Mouse (Mus musculus): ENCODE measurements around the gene 1700025G04Rik. TPM values are rescaled to one million over a fixed set of nuclear protein-coding genes. Genes with fewer than 3 reads are reported as not detected.
A peak's percentile ranks its signal among the peaks of the same experiment; 100 is the strongest.

The 1700025G04Rik gene
- total and polyA plus RNA-seq, 2 experiments, result 0.39 to 1.1 TPM

GRCm38 (mm10) chr1:151998721-151999206 is 91.2 kb downstream of the 1700025G04Rik start:
- H3K27me3 ChIP-seq (ENCODE audit: control insufficient read depth, insufficient read depth, low read length), result no peaks in the 10 kb centered on the region
- H3K9ac ChIP-seq (ENCODE audit: low read depth, low read length), result no peak overlapping the region
- H3K27ac ChIP-seq (replicated peaks; ENCODE audit: insufficient read depth, low read depth, low read length), result no peak overlapping the region
- no peaks in the 10 kb centered on the region for H3K79me2 ChIP-seq (ENCODE audit: control insufficient read depth, insufficient read depth, low read length)
- TF ChIP-seq CTCF (IDR thresholded peaks at IDR 0.05; ENCODE audit: low read depth, low read length) (no peak), POLR2A (IDR thresholded peaks at IDR 0.05; ENCODE audit: extremely low read depth, insufficient read depth, low read length) (no peak)
- H3K4me3 ChIP-seq (ENCODE audit: insufficient read depth, low read depth, low read length), result no peak overlapping the region
- H3K4me1 ChIP-seq (ENCODE audit: control insufficient read depth, insufficient read depth, low read length), result no peaks in the 10 kb centered on the region
- WGBS, result 86% methylated on average over 8 of the region's 8 CpGs
- H3K36me3 ChIP-seq (ENCODE audit: control insufficient read depth, insufficient read depth, low read length), result no peaks in the 10 kb centered on the region
- no peak for DNase-seq (ENCODE audit: extremely low read depth, low read depth, low spot score)

- Histone ChIP-seq H3K27ac (replicated peaks; ENCODE audit: insufficient read depth, low read depth, low read length) (no peak overlapping the region), H3K4me3 (ENCODE audit: insufficient read depth, low read depth, low read length) (no peak overlapping the region), H3K4me1 (ENCODE audit: control insufficient read depth, insufficient read depth, low read length) (no peaks in the 10 kb centered on the region), H3K36me3 (ENCODE audit: control insufficient read depth, insufficient read depth, low read length) (no peaks in the 10 kb centered on the region), H3K27me3 (ENCODE audit: control insufficient read depth, insufficient read depth, low read length) (no peaks in the 10 kb centered on the region), H3K9ac (ENCODE audit: low read depth, low read length) (no peak overlapping the region), H3K79me2 (ENCODE audit: control insufficient read depth, insufficient read depth, low read length) (no peaks in the 10 kb centered on the region)
- TF ChIP-seq CTCF (IDR thresholded peaks at IDR 0.05; ENCODE audit: low read depth, low read length) (no peak), POLR2A (IDR thresholded peaks at IDR 0.05; ENCODE audit: extremely low read depth, insufficient read depth, low read length) (no peak)
- WGBS, result 81% methylated on average over 7 of the region's 7 CpGs
- peak; percentile 10 for DNase-seq (ENCODE audit: extremely low read depth, low read depth, low spot score)
These were observed 92.3 kb downstream of the 1700025G04Rik start for GRCm38 (mm10) chr1:151997591-151997990.

GRCm38 (mm10) chr1:151995948-151996697 is 93.8 kb downstream of the 1700025G04Rik start:
- TF ChIP-seq CTCF (IDR thresholded peaks at IDR 0.05; ENCODE audit: low read depth, low read length), result no peak
- TF ChIP-seq POLR2A (IDR thresholded peaks at IDR 0.05; ENCODE audit: extremely low read depth, insufficient read depth, low read length), result no peak
- DNase-seq (ENCODE audit: extremely low read depth, low read depth, low spot score), result no peak
- Histone ChIP-seq H3K4me3 (ENCODE audit: insufficient read depth, low read depth, low read length) (no peak overlapping the region), H3K36me3 (ENCODE audit: control insufficient read depth, insufficient read depth, low read length) (no peaks in the 10 kb centered on the region), H3K9ac (ENCODE audit: low read depth, low read length) (no peak overlapping the region), H3K79me2 (ENCODE audit: control insufficient read depth, insufficient read depth, low read length) (no peaks in the 10 kb centered on the region), H3K27ac (replicated peaks; ENCODE audit: insufficient read depth, low read depth, low read length) (no peak overlapping the region), H3K27me3 (ENCODE audit: control insufficient read depth, insufficient read depth, low read length) (no peaks in the 10 kb centered on the region), H3K4me1 (ENCODE audit: control insufficient read depth, insufficient read depth, low read length) (no peaks in the 10 kb centered on the region)
- WGBS, result 81% methylated on average over 10 of the region's 10 CpGs

- no peak overlapping the region for H3K4me3 ChIP-seq (ENCODE audit: insufficient read depth, low read depth, low read length)
- DNase-seq (ENCODE audit: extremely low read depth, low read depth, low spot score), result no peak
- no peaks in the 10 kb centered on the region for H3K36me3 ChIP-seq (ENCODE audit: control insufficient read depth, insufficient read depth, low read length)
- WGBS, result 92% methylated on average over 6 of the region's 6 CpGs
- no peak overlapping the region for H3K27ac ChIP-seq (replicated peaks; ENCODE audit: insufficient read depth, low read depth, low read length)
- no peak overlapping the region for H3K9ac ChIP-seq (ENCODE audit: low read depth, low read length)
- H3K27me3 ChIP-seq (ENCODE audit: control insufficient read depth, insufficient read depth, low read length), result no peaks in the 10 kb centered on the region
- H3K79me2 ChIP-seq (ENCODE audit: control insufficient read depth, insufficient read depth, low read length), result no peaks in the 10 kb centered on the region
- no peaks in the 10 kb centered on the region for H3K4me1 ChIP-seq (ENCODE audit: control insufficient read depth, insufficient read depth, low read length)
- TF ChIP-seq POLR2A (IDR thresholded peaks at IDR 0.05; ENCODE audit: extremely low read depth, insufficient read depth, low read length) (no peak), CTCF (IDR thresholded peaks at IDR 0.05; ENCODE audit: low read depth, low read length) (no peak)
These were observed 95.7 kb downstream of the 1700025G04Rik start for GRCm38 (mm10) chr1:151994271-151994670.

GRCm38 (mm10) chr1:151991505-151991904 is 98.4 kb downstream of the 1700025G04Rik start:
- Histone ChIP-seq H3K79me2 (ENCODE audit: control insufficient read depth, insufficient read depth, low read length) (no peaks in the 10 kb centered on the region), H3K4me3 (ENCODE audit: insufficient read depth, low read depth, low read length) (no peak overlapping the region), H3K27me3 (ENCODE audit: control insufficient read depth, insufficient read depth, low read length) (no peaks in the 10 kb centered on the region), H3K4me1 (ENCODE audit: control insufficient read depth, insufficient read depth, low read length) (no peaks in the 10 kb centered on the region), H3K9ac (ENCODE audit: low read depth, low read length) (no peak overlapping the region), H3K27ac (replicated peaks; ENCODE audit: insufficient read depth, low read depth, low read length) (no peak overlapping the region), H3K36me3 (ENCODE audit: control insufficient read depth, insufficient read depth, low read length) (no peaks in the 10 kb centered on the region)
- DNase-seq (ENCODE audit: extremely low read depth, low read depth, low spot score), result no peak
- TF ChIP-seq POLR2A (IDR thresholded peaks at IDR 0.05; ENCODE audit: extremely low read depth, insufficient read depth, low read length) (no peak), CTCF (IDR thresholded peaks at IDR 0.05; ENCODE audit: low read depth, low read length) (no peak)
- 98% methylated on average over 4 of the region's 4 CpGs for WGBS

- Histone ChIP-seq H3K27ac (replicated peaks; ENCODE audit: insufficient read depth, low read depth, low read length) (no peak overlapping the region), H3K27me3 (ENCODE audit: control insufficient read depth, insufficient read depth, low read length) (no peaks in the 10 kb centered on the region), H3K36me3 (ENCODE audit: control insufficient read depth, insufficient read depth, low read length) (no peaks in the 10 kb centered on the region), H3K79me2 (ENCODE audit: control insufficient read depth, insufficient read depth, low read length) (no peaks in the 10 kb centered on the region), H3K9ac (ENCODE audit: low read depth, low read length) (no peak overlapping the region), H3K4me1 (ENCODE audit: control insufficient read depth, insufficient read depth, low read length) (no peaks in the 10 kb centered on the region), H3K4me3 (ENCODE audit: insufficient read depth, low read depth, low read length) (no peak overlapping the region)
- WGBS, result 75% methylated on average over 4 of the region's 4 CpGs
- no peak for TF ChIP-seq CTCF (IDR thresholded peaks at IDR 0.05; ENCODE audit: low read depth, low read length)
- TF ChIP-seq POLR2A (IDR thresholded peaks at IDR 0.05; ENCODE audit: extremely low read depth, insufficient read depth, low read length), result no peak
- no peak for DNase-seq (ENCODE audit: extremely low read depth, low read depth, low spot score)
These were observed 99.3 kb downstream of the 1700025G04Rik start for GRCm38 (mm10) chr1:151990615-151991014.

All from liver, adult 2 months (tissue).